Mouse (Mus musculus): ENCODE data around the gene Clca3a1. TPM values are rescaled to one million over a fixed set of nuclear protein-coding genes. Genes with fewer than 3 reads are reported as not detected.

Clca3a1 gene
- polyA plus RNA-seq, 2 experiments = 4.2 to 5.4 TPM

DNA sequence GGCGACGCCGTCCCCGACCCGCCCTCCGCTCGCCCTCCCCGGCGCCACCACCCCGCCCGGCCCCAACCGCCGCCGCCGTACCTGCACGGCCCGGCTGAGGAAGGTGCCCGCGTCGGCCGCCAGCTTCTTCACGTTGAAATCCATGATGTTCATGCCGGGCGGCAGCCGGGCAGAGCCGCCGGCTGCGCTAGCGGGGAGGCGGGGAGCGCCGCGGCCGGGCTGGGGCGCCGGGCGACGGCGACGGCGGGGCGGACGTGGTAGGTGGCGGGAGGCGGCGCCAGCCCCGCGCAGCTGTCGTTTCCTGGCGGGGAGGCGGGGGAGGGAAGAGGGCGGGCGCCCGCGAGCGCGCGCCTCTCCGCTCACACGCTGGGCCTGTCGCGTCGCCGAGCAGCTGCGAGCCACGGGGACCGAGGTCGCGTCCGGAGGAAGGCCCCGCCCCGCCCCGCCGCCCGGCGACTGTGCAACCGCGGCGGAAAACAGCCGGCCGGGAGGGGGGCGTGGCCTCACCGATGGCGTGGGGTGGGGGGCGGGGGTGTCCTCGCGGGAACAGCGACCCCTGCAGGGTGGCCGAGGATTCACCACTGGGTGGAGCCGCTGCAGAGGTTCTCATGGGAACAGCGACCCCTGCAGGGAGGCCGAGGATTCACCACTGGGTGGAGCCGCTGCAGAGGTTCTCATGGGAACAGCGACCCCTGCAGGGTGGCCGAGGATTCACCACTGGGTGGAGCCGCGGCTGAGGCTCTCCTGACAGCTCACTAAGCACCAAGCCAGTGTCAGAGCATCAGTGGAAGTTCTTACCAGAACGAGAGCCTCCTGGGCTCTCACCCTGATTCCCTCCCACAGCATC lies 40.7 kb downstream of the Clca3a1 start, which contains the start of gene Sh3glb1:
Sh3glb1 (minus strand) TSS at position 435 of the 847 bp plus-strand sequence.
- DNase-seq (ENCODE audit: low read depth in 3 of 3, low spot score in 3 of 3) = peak; percentile 80 to 87 (median 84)
- Histone ChIP-seq H3K4me2 (ENCODE audit: low read depth) (peak within 1 kb of the TSS; percentile 97), H3K27ac (peak within 1 kb of the TSS; percentile 95), H3K27me3 (ENCODE audit: control insufficient read depth, insufficient read depth, low read length) (no peaks in the 10 kb centered on the region), H3K4me1 (replicated peaks; ENCODE audit: control insufficient read depth in 2 of 2, insufficient read depth in 2 of 2, low read length in 1 of 2) (peaks cover 17 to 31% of the 10 kb centered on the region in 2 experiments), H3K9me3 (ENCODE audit: control insufficient read depth, low read length) (no peaks in the 10 kb centered on the region), H3K4me3 (ENCODE audit: insufficient read depth in 1 of 2, low read depth in 2 of 2, low read length in 2 of 2) (peak within 1 kb of the TSS; percentile 91 to 99), H3K36me3 (replicated peaks; ENCODE audit: control insufficient read depth, insufficient read depth, low read depth) (no peaks in the 10 kb centered on the region; the same call in 1 of the 2 replicates), H3K9ac (replicated peaks) (peak within 1 kb of the TSS; percentile 98)
- WGBS (ENCODE audit: insufficient replicate concordance) = under 1% methylated on average over 87 of the region's 98 CpGs
- peak; percentile 85 for ATAC-seq (ENCODE audit: insufficient read depth)
- TF ChIP-seq CTCF (IDR thresholded peaks at IDR 0.05; ENCODE audit: low read depth) (peak; percentile 99), EP300 (IDR thresholded peaks at IDR 0.05; ENCODE audit: low read depth) (peak; percentile 54)

DNA sequence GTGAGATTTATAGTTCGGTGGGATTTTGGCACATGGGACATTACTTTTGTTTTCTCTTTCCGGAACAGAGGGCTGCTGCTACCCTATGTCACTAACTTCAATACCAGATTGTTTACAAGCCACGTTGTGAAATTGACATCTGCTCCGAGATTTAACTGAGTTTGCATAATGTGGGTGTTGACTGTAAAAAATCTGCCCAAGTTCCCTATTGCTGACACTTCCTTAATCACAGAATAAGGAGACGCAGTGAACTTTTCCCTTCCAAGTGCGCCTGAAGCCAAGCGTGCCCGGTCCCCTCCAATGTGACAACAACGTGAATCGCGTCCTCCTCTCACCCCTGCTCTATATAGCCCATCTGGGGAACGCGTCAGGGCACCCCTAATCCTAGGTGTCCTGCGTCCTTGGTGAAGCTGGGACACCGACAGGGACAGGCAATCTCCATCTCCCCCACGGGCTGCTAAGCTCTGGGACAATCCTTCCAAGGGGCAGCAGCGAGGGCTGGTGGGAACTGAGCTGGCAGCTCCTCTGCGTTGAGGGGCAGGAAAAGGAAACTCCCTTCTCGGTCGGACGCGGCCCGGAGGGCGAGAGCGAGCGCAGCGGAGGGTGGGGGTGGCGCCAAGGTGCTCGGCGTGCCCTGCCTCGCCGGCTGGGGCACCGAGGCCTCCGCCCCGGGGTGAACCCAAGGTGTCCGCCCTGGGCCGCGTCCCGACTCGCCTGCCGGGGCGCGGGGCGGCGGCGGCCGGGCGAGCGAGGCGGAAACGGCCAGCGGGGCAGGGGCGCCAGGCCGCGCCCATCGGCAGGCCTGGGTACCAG lies 41.5 kb downstream of the Clca3a1 start:
- TF ChIP-seq CTCF (IDR thresholded peaks at IDR 0.05; ENCODE audit: low read depth) = no peak
- TF ChIP-seq EP300 (IDR thresholded peaks at IDR 0.05; ENCODE audit: low read depth) = no peak
- peaks cover 17 to 36% of the 10 kb centered on the region in 2 experiments for H3K4me1 ChIP-seq (replicated peaks; ENCODE audit: control insufficient read depth in 2 of 2, insufficient read depth in 2 of 2, low read length in 1 of 2)
- peak overlapping the region; percentile 91 to 99 for H3K4me3 ChIP-seq (ENCODE audit: insufficient read depth in 1 of 2, low read depth in 2 of 2, low read length in 2 of 2)
- peak overlapping the region; percentile 95 for H3K27ac ChIP-seq
- no peaks in the 10 kb centered on the region for H3K27me3 ChIP-seq (ENCODE audit: control insufficient read depth, insufficient read depth, low read length)
- no peaks in the 10 kb centered on the region for H3K9me3 ChIP-seq (ENCODE audit: control insufficient read depth, low read length)
- under 1% methylated on average over 51 of the region's 56 CpGs for WGBS (ENCODE audit: insufficient replicate concordance)
- DNase-seq (ENCODE audit: low read depth in 3 of 3, low spot score in 3 of 3) (peak in 2 of 3 experiments; percentile 55 to 62), ATAC-seq (ENCODE audit: insufficient read depth) (peak; percentile 69)
- no peaks in the 10 kb centered on the region; the same call in 1 of the 2 replicates for H3K36me3 ChIP-seq (replicated peaks; ENCODE audit: control insufficient read depth, insufficient read depth, low read depth)
- peak overlapping the region; percentile 97 for H3K4me2 ChIP-seq (ENCODE audit: low read depth)
- H3K9ac ChIP-seq (replicated peaks) = peak overlapping the region; percentile 98

DNA sequence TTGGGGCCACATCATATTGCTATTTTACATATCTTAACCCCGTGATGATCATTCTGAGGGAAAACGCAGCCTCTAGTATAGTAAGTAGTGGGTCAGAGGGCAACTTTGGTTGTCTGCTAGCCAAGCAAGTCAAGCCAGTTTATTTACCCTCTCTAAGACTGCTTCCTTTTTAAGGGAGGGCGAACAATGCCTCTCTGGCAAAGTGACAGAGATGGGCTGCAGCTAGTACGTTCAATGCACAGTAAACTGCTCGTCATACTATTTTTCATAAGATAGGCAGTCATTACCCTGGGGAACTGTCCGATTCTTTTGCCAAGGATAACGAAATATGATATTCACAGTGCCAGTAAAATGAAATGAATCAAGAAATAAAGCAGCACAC lies 42.1 kb downstream of the Clca3a1 start:
- TF ChIP-seq EP300 (IDR thresholded peaks at IDR 0.05; ENCODE audit: low read depth) (no peak), CTCF (IDR thresholded peaks at IDR 0.05; ENCODE audit: low read depth) (no peak)

DNA sequence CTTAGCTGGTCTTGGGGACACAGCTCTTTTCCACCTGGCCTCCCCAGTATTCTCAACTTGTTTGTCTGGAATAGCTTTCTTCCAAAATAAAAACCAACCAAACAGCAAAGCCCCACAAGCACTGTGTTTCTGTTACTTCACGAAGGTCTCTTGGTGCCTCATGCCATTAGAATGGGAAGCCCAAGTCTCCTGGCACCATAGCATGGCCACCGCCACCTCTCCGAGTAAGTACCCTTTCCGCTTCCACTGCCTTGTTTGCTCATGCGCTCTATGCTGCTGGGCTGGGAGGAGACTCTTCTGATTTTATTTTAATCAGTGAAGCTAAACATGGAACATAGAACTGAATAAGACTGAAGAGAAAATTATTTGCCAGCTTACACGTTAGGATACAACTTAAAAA lies 42.9 kb downstream of the Clca3a1 start:
- H3K9me3 ChIP-seq (ENCODE audit: control insufficient read depth, low read length) = no peaks in the 10 kb centered on the region
- no peaks in the 10 kb centered on the region; the same call in 1 of the 2 replicates for H3K36me3 ChIP-seq (replicated peaks; ENCODE audit: control insufficient read depth, insufficient read depth, low read depth)
- H3K27ac ChIP-seq = no peak overlapping the region
- no peak for DNase-seq (ENCODE audit: low read depth in 3 of 3, low spot score in 3 of 3)
- peak overlapping the region; percentile 15 to 19; a peak in 2 of 4 replicates for H3K4me3 ChIP-seq (ENCODE audit: insufficient read depth in 1 of 2, low read depth in 2 of 2, low read length in 2 of 2)
- H3K4me1 ChIP-seq (replicated peaks; ENCODE audit: control insufficient read depth in 2 of 2, insufficient read depth in 2 of 2, low read length in 1 of 2) = peaks cover 17 to 36% of the 10 kb centered on the region in 2 experiments
- TF ChIP-seq CTCF (IDR thresholded peaks at IDR 0.05; ENCODE audit: low read depth) (no peak), EP300 (IDR thresholded peaks at IDR 0.05; ENCODE audit: low read depth) (no peak)
- peak overlapping the region; percentile 97 for H3K4me2 ChIP-seq (ENCODE audit: low read depth)
- no peak for ATAC-seq (ENCODE audit: insufficient read depth)
- no peak overlapping the region for H3K9ac ChIP-seq (replicated peaks)
- WGBS (ENCODE audit: insufficient replicate concordance) = 75% methylated on average over 6 of the region's 6 CpGs
- H3K27me3 ChIP-seq (ENCODE audit: control insufficient read depth, insufficient read depth, low read length) = no peaks in the 10 kb centered on the region

More for the DNA sequence above, 42.1 kb downstream of the Clca3a1 start:
- Histone ChIP-seq H3K36me3 (replicated peaks; ENCODE audit: control insufficient read depth, insufficient read depth, low read depth) (no peaks in the 10 kb centered on the region; the same call in 1 of the 2 replicates), H3K9me3 (ENCODE audit: control insufficient read depth, low read length) (no peaks in the 10 kb centered on the region), H3K9ac (replicated peaks) (peak overlapping the region; percentile 98), H3K27ac (peak overlapping the region; percentile 95), H3K4me1 (replicated peaks; ENCODE audit: control insufficient read depth in 2 of 2, insufficient read depth in 2 of 2, low read length in 1 of 2) (peaks cover 17 to 36% of the 10 kb centered on the region in 2 experiments), H3K4me3 (ENCODE audit: insufficient read depth in 1 of 2, low read depth in 2 of 2, low read length in 2 of 2) (peak overlapping the region; percentile 91 to 99), H3K4me2 (ENCODE audit: low read depth) (peak overlapping the region; percentile 97), H3K27me3 (ENCODE audit: control insufficient read depth, insufficient read depth, low read length) (no peaks in the 10 kb centered on the region)
- peak in 1 of 3 experiments; percentile 20 for DNase-seq (ENCODE audit: low read depth in 3 of 3, low spot score in 3 of 3)
- ATAC-seq (ENCODE audit: insufficient read depth) = no peak
- 15% methylated on average over 7 of the region's 7 CpGs for WGBS (ENCODE audit: insufficient replicate concordance)

Data from liver, embryonic 14.5 days (tissue).